Mouse (Mus musculus): Measurements from ENCODE around the gene Ercc6. TPM values are rescaled to one million over a fixed set of nuclear protein-coding genes. Genes with fewer than 3 reads are reported as not detected.

Ercc6 gene
- 8.4 and 9.0 TPM in 2 replicates for polyA plus RNA-seq (2015; fragmentation: Nextera tagmentation; extraction: Ambion mirVana)

GRCm38 (mm10) chr14:32513336-32514032 is at the start of gene Ercc6:
TSS of gene Ercc6 (plus strand) at chr14:32513521.

GRCm38 (mm10) chr14:32464601-32465505 is 48.5 kb upstream of the Ercc6 start, which contains the start of gene Slc18a3:
TSS of gene Slc18a3 (minus strand) at chr14:32464850.

DNA sequence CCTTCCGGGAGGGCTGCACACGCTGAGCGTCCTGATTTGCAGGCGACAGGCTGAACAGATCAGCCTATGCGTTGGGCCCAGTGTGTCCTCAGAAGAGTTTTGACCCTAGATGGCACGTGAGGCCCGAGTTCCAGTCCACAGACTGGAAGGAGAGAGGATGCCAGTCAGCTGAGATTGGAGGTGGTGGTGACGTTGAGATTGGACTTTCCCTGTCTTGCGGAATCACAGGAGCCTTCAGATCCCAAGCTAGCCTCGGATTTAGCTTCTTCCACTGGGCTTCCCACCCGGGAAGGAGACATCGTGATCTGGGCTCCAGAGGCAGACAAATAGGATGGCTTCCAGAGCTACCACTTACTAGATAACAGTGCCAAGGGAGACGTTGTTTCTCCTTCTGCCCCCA is 47.4 kb upstream of the Ercc6 start, which contains the start of gene Chat:
Gene Chat, minus strand, starts transcription at position 101 of the 400 bp plus-strand sequence.

GRCm38 (mm10) chr14:32599290-32600041 is 86.1 kb downstream of the Ercc6 start, which contains the start of gene Prrxl1:
TSS of gene Prrxl1 (plus strand) at chr14:32599407.

Other genes starting within 250 kb of the Ercc6 start
- 6.4 and 8.5 TPM in 2 replicates for gene Ogdhl, start 191.5 kb upstream of the Ercc6 start, polyA plus RNA-seq (2015; fragmentation: Nextera tagmentation; extraction: Ambion mirVana)
- gene 1700024G13Rik, start 125.1 kb upstream of the Ercc6 start, polyA plus RNA-seq (2015; fragmentation: Nextera tagmentation; extraction: Ambion mirVana), result not detected in 2 replicates
- not detected in 2 replicates for gene Slc18a3, start 48.7 kb upstream of the Ercc6 start, polyA plus RNA-seq (2015; fragmentation: Nextera tagmentation; extraction: Ambion mirVana)
- not detected in 2 replicates for gene Chat, start 47.5 kb upstream of the Ercc6 start, polyA plus RNA-seq (2015; fragmentation: Nextera tagmentation; extraction: Ambion mirVana)
- gene Prrxl1, start 85.9 kb downstream of the Ercc6 start, polyA plus RNA-seq (2015; fragmentation: Nextera tagmentation; extraction: Ambion mirVana), result 0.05 TPM in 1 of 2 replicates, not detected in the other
- gene 3425401B19Rik, start 171.8 kb downstream of the Ercc6 start, polyA plus RNA-seq (2015; fragmentation: Nextera tagmentation; extraction: Ambion mirVana), result 25.9 and 31.5 TPM in 2 replicates

All from skeletal muscle tissue, postnatal 0 days (tissue).